In the genomic region with DNA sequence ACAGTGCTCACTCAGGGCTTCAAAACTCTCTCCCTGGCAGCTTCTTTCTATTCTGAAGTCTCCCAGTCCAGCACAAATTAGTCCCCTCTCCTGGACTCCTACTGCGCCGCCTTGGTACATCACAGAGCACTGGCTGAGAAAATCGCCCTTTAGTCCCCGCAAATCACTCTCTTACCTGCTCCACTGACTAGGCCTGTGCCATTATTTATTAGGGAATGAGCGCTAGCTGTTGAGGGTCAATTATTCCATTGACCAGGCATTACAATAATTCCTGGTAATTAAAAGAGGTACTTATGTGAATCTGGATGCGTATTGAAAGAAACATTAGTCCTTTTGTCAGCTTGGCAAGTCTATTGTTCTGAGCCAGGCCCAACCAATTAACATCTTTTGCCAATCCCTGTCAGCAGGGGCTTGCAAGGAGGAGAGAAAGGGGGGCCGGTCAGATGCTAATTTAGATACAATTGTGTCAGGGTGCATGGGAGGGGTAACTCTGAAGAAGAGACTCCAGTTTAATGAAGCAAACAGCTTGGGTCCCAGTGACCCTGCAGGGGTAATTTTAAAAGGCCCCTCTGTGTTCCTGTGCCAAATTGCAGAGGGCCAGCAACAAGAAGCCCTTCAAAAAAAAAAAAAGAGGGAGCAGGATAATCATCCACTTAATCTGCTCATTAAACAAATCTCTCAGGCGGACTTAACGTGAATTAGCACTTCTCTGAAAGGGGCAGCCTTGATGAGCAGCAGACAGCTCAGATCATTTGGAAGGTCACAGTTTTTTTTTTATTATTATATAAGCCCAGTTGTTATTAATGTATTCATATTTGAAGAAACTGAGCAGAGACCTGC, we compare ENCODE assay signal across 12 mouse cellular contexts.
DNase-seq lines count a peak whose midpoint lies in the region; ATAC-seq lines count a peak whose summit lies in the region.
"Had no signal": no experiment of that assay in that cellular context is flagged by ENCODE, and none has a peak within 500 bp of the region (broad histone marks: within the 10 kb centered on the region; RNA-seq: fewer than 3 reads in every experiment).

No protein-coding gene starts in this region.

- 19% methylated on average over 9 of the region's 9 CpGs for WGBS in embryonic facial prominence, embryonic 10.5 days
- WGBS in hindbrain, embryonic 14.5 days = 10% methylated on average over 9 of the region's 9 CpGs
- WGBS in neural tube, embryonic 12.5 days = 11% methylated on average over 9 of the region's 9 CpGs

- H3K4me3 ChIP-seq in embryonic facial prominence, embryonic 10.5 days = no peak overlapping the region
- no peak overlapping the region for H3K4me3 ChIP-seq in hindbrain, embryonic 14.5 days (replicated peaks; ENCODE audit: low read length)
- H3K4me3 ChIP-seq in neural tube, embryonic 12.5 days = no peak overlapping the region
- H3K4me3 ChIP-seq: embryonic facial prominence, embryonic 15.5 days; left cerebral cortex, adult 2 months had no signal

- no peak overlapping the region for H3K4me2 ChIP-seq in hindbrain, embryonic 14.5 days (replicated peaks)
- H3K4me2 ChIP-seq in neural tube, embryonic 12.5 days (replicated peaks) = no peak overlapping the region
- H3K4me2 ChIP-seq: embryonic facial prominence, embryonic 15.5 days had no signal

- ATAC-seq in frontal cortex, adult (ENCODE audit: low TSS enrichment) = peak; percentile 77
- peak; percentile 86 for ATAC-seq in hindbrain, embryonic 14.5 days (ENCODE audit: low FRiP score)
- ATAC-seq in neural tube, embryonic 12.5 days (ENCODE audit: low FRiP score, low read depth) = peak; percentile 90
- ATAC-seq in megakaryocyte progenitor cell, adult 5-6 weeks (replicated peaks; ENCODE audit: poor library complexity) = no peak

- H3K4me1 ChIP-seq in embryonic facial prominence, embryonic 10.5 days = peaks cover 31% of the 10 kb centered on the region
- peaks cover 16% of the 10 kb centered on the region for H3K4me1 ChIP-seq in hindbrain, embryonic 14.5 days (replicated peaks; ENCODE audit: control insufficient read depth, insufficient read depth, low read length)
- peaks cover 13% of the 10 kb centered on the region for H3K4me1 ChIP-seq in neural tube, embryonic 12.5 days

- H3K9ac ChIP-seq in hindbrain, embryonic 14.5 days = 0 out of 2 replicates have a peak overlapping the region, but pooled peaks have one; percentile 0
- no peak overlapping the region for H3K9ac ChIP-seq in neural tube, embryonic 12.5 days
- H3K9ac ChIP-seq: embryonic facial prominence, embryonic 15.5 days had no signal

- no peaks in the 10 kb centered on the region for H3K9me3 ChIP-seq in embryonic facial prominence, embryonic 10.5 days
- H3K9me3 ChIP-seq in hindbrain, embryonic 14.5 days (ENCODE audit: control insufficient read depth, low read length) = no peaks in the 10 kb centered on the region
- H3K9me3 ChIP-seq in neural tube, embryonic 12.5 days = no peaks in the 10 kb centered on the region
- H3K9me3 ChIP-seq: embryonic facial prominence, embryonic 15.5 days had no signal

- DNase-seq in frontal cortex, postnatal 25 days (ENCODE audit: low spot score in 2 of 2) = no peak
- peak; percentile 57 for DNase-seq in embryonic facial prominence, embryonic 10.5 days (ENCODE audit: low spot score)
- DNase-seq in hindbrain, embryonic 14.5 days (ENCODE audit: low spot score) = peak; percentile 56
- no peak for DNase-seq in adrenal gland, adult 2 months
- DNase-seq in urinary bladder, postnatal 25 days (ENCODE audit: low spot score) = no peak
- DNase-seq: adrenal gland, postnatal 10 days had no signal

- no peaks in the 10 kb centered on the region for H3K36me3 ChIP-seq in embryonic facial prominence, embryonic 10.5 days (replicated peaks)
- no peaks in the 10 kb centered on the region for H3K36me3 ChIP-seq in hindbrain, embryonic 14.5 days (replicated peaks; ENCODE audit: control insufficient read depth, insufficient read depth)
- no peaks in the 10 kb centered on the region for H3K36me3 ChIP-seq in neural tube, embryonic 12.5 days
- H3K36me3 ChIP-seq: embryonic facial prominence, embryonic 15.5 days had no signal

- no peak overlapping the region for H3K27ac ChIP-seq in embryonic facial prominence, embryonic 10.5 days (replicated peaks)
- H3K27ac ChIP-seq in hindbrain, embryonic 14.5 days = peak overlapping the region; percentile 3; the same call in 1 of the 2 replicates
- no peak overlapping the region for H3K27ac ChIP-seq in neural tube, embryonic 12.5 days
- H3K27ac ChIP-seq: embryonic facial prominence, embryonic 15.5 days; left cerebral cortex, adult 2 months; macrophage had no signal

- peaks cover 64% of the 10 kb centered on the region for H3K27me3 ChIP-seq in embryonic facial prominence, embryonic 10.5 days (replicated peaks; ENCODE audit: low read depth, poor library complexity, severe bottlenecking)
- peaks cover 62% of the 10 kb centered on the region for H3K27me3 ChIP-seq in hindbrain, embryonic 14.5 days (ENCODE audit: control insufficient read depth, insufficient read depth, low read length)
- H3K27me3 ChIP-seq in neural tube, embryonic 12.5 days (replicated peaks) = peaks cover 70% of the 10 kb centered on the region
- H3K27me3 ChIP-seq: embryonic facial prominence, embryonic 15.5 days had no signal

Comparison
In these comparisons a context has a peak if more than half of its experiments do, and no peak if none do; other contexts are left out.
1. DNase-seq: peak in embryonic facial prominence, embryonic 10.5 days (single experiment) and hindbrain, embryonic 14.5 days (single experiment); none in frontal cortex, postnatal 25 days (0 of 2), adrenal gland, adult 2 months (single experiment) and urinary bladder, postnatal 25 days (single experiment).